Mouse (Mus musculus) cerebellum, postnatal 10 days (tissue): ENCODE results near the gene Arpc5l.

Experiments
- DNase-seq, 2 experiments: peaks; one replicate each; pipeline ENCODE4 v3.0.0; 2021; ENCODE audit warnings: mixed read lengths in 2 of 2

The Arpc5l gene

DNA sequence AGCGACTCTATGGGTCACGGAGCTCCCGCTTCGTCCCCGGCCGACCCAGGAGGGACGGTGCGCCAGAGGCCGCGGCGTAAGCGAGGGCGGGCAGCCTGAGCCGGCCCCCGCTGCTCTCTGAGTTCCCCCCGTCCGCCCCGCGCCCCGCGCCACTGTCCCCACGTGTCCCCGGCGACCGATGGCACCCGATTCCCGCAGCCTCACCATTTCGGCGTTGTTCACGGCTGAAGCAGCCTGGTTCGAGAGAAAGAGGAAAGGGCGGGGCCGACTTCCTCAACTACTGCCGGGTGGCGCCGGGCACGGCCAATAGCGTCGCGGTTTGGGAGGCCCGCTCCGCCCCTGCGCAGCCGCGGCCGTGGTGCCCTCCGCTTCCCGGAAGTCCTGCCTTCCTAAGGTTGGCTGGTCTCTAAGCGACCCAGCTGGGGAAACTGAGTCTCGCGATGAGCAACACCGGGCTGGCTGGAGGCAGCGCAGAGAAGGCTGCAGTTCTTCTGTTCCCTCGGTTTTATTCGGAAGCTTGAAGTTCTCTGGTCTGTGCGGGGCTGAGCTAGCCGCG is at the start of gene Arpc5l:
Gene Arpc5l, plus strand, starts transcription at position 469 of the 556 bp plus-strand sequence.
- peak; percentile 96 for DNase-seq

DNA sequence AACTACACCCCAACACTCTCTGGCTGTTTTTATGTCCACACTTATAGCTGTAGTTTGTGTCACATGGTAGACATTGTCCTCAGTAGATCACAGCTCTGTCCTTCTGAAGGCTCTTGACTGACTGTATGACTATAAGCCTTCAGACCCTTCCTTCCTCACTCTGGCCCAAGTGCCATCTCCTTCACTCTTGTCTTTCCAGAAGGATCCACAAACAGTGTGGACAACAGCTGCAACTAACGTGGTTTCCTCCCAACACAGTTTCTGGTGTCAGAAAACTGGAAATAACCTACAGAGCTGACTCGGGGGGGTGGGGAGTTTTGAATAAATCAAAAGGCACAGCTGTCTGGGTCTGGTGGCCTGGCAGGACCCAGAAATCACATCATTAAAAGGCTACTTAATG is 49.1 kb upstream of the Arpc5l start:
- no peak for DNase-seq

DNA sequence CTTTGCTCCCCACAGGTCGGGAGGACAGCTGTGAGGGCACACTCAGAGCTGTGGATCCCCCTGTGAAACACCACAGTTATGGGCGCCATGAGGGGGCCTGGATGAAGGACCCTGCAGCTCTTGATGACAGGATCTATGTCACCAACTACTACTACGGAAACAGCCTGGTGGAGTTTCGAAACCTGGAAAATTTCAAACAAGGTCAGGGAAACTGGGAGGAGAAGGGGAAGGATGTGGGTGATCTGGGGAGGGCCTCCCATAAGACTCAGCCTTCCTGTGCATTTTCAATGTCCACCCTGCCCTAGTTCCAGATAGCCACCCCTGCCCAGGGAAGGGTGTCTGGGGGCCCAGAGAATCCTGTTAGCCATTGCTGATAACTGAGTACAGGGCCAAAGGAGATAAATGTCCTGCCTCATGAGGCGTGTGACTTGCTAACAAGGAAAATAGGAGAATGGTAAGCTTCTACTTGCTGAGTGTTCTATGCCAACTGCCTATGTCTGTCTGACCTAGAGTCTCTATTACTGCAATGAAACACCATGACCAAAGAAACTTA is 47.4 kb upstream of the Arpc5l start:
- no peak for DNase-seq

DNA sequence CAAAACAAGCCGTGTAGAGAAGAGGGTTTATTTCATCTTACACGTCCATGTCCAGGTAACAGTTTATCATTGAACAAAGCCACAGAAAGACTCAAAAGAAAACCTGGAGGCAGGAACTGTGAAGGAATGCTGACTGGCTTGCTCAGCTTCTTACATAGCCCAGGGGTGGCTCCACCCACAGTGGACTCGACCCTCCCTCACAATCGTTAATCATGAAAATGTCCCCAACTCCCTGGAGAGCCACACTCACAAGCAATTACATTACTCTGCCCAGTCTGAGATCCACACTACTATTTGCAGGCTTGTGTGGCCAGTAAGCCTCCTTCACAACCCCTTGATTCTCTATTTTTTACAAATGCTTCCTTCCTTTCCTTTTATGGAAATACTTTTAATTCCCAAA is 41.0 kb upstream of the Arpc5l start:
- DNase-seq, result no peak

DNA sequence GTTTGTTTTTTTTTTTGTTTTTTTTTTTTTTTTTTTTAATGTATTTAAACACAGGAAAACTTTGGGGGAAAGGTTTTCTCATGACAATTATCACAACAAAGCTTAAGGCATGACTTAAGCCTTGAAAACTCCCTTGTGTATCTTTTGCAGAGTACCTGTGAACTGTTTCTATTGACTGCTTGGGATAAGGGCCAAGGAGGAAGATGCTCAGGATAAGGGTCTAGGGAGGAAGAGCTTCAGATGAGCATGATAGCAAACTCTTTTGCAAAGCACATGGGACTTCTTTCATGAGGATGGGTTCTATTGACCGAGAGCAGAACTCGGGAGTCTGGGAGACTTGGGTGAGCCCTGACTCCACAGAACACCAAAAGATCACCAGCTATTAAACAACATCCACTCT is 35.5 kb upstream of the Arpc5l start:
- DNase-seq, result no peak

DNA sequence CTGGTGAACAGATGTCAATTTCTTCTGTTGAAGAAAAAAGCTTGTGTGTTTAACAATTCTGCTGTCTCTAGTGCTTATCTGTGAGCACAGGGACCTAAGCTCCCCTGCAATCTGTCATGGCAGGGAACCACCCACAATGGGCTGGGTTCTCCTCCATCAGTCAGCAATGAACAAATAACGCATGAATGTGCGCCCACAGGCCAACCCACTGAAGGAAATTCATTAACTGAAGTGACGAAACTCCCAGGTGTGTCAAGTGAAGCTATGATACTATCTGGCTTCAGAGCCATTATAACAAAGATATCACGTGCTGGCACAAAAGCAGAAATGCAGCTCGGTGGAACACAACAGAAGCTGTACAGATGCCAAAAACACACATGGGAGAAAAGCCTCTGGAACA is 35.1 kb upstream of the Arpc5l start:
- no peak for DNase-seq

DNA sequence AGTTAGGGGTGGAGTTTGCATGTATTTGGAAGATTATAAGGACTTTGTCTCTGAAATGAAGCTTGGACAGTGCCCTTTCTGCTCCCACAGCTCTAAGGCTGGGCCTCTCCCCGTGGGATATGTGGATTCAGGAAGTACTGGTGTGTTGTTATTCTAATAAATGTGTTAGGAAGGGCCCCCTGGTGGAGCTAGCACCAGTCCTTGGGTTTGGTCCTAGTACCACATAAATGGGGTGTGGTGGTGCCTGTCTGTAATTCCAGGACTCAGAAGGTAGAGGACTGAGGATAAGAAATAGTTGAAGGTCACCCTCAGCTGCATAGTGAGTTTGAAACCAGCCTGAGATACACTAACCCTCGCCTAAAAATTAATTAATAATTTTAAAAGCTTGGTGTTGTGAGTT is 31.9 kb upstream of the Arpc5l start:
- no peak for DNase-seq

DNA sequence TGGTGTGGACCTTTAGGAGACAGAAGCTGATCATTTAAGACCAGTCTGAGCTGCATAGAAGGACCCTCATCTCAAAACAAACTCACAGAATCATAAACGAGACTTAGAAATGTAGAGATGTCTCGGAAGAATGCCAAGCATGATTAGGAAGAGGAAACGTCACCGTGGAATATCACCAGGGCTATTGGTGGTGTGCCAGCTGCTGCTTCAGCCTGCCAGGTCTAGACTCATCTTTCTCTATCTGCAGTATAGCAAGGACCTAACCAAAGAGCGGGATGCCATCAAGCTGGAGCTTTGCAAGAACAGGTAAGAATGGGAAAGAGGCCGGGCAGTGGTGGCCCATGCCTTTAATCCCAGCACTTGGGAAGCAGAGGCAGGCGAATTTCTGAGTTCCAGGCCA is 31.4 kb upstream of the Arpc5l start:
- peak in 1 of 2 experiments; percentile 44 for DNase-seq

DNA sequence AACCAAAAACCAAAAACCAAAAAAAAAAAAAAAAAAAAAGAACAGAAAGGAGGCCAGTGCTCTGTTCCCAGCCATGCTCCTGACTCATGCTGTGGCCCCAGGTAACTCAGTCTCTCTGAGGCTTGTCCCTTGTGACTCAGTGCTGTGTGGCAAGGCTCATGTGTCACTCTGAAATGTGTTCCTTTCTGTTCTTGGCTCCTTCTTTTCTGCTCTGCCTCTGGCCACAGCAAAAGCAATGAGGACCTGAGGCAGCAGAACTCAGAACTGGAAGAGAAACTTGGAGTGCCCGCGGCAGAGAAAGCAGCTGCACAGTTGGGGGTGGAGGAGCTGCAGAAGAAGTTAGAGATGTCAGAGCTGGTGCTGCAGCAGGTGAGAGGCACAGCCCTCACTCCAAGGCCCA is 31.0 kb upstream of the Arpc5l start:
- DNase-seq, result no peak

DNA sequence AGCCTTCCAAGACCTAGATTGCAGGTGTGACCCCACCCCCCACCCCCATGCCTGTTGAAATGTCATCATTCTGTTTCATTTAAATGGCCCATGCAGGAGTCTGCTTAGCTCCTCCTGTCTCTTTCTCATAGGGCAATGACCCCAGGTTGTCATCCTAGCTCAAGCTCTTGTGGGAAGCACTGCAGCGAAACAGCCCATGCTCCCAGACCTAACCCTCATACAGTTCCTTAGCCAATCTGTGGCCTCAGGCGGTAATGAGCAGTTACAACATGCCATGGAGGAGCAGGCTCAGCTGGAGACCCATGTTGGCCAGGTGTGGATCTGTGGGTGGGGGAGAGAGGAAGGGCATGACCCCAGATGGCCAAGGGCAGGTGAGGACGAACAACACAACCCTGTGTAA is 30.0 kb upstream of the Arpc5l start:
- DNase-seq, result no peak

DNA sequence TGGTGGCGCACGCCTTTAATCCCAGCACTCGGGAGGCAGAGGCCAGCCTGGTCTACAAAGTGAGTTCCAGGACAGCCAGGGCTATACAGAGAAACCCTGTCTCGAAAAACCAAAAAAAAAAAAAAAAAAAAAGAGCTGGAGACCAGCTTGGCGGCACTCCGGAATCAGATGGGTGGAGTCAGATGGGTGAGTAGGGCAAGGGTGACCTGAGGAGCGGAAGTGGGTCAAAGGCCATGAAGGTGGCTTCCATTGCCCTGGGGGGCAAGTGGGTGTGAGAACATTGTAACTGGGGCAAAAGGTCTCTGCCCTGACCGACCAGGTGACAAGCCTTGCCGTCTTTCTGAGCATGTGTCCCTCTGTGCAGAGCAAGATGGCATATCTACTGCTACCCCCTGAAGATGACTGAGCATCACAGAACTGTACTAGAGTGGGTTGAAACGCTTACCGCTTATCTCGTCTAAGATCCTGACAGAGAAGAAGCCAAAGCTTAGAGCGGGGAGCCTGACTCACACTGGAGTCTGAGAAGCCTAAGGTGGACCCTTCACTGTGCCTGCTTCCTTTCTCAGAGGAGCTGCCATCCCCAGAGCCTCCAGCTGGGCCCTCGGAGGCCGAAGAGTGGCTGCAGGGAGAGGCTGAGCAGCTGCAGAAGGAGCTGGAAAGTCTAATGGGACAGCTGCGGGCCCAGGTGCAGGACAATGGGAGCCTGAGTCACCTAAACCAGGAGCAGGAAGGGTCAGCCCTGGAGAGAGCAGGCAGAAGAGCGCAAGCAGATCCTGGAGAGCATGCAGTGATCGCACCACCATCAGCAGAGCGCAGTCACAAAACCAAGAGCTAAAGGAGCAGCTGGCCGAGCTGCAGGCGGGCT is 29.0 kb upstream of the Arpc5l start:
- DNase-seq, result no peak

DNA sequence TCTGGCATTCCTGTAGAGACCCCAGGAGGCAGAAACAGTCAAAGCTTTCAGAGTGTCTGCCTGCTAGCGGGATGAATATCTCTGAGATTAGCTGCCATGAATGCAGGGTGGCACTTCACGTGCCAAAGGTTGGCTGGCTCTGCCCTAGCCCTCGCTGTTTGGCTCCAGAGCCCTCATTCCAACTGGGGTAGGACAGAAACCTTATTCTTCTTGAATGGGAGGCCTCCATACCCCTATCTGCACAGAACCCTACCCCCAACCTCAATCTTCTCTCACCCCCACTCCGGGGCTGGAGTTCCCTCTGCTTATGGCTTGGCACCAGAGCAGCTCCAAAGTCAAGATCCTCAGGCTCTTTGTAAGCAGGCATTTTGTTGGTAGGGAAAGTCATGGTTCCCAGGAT is 27.3 kb upstream of the Arpc5l start:
- DNase-seq, result no peak

DNA sequence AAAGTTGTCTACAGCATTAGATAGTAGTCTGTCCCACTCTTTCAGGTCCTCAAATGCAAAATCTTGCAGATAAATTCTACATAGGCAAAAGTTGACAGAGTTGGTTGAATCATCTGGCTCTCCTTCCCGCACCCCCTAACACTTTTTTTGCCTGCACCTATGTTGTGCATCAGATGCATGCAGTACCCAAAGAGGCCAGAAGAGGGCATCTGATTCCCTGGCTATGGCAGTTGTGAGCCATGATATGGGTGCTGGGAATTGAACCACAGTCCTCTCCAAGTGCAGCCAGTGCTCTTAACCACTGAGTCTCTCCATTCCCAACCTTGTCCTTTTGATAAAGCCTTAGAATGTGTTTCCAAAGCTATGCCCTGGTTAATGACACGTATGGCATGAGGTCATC is 21.7 kb upstream of the Arpc5l start:
- DNase-seq, result no peak

DNA sequence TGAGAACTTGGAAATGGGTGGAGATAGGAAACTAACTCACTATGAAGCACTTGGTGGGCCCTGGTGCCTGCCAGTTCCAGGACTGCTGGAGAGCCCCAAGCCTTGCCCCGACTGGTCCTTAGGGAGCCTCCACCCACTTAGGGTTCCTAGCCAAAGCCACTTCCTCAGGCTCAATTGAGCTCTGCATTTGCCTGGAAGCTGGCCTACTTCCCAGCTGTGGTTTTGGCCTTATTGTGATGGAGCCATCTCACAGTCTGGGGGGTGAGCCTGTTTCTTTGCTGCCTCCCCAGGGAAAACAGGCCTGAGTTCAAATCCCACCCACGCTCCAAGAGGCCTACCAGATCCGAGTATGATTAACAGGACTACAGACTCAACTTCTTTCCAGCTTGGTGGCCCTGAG is 18.6 kb upstream of the Arpc5l start:
- peak in 1 of 2 experiments; percentile 37 for DNase-seq

DNA sequence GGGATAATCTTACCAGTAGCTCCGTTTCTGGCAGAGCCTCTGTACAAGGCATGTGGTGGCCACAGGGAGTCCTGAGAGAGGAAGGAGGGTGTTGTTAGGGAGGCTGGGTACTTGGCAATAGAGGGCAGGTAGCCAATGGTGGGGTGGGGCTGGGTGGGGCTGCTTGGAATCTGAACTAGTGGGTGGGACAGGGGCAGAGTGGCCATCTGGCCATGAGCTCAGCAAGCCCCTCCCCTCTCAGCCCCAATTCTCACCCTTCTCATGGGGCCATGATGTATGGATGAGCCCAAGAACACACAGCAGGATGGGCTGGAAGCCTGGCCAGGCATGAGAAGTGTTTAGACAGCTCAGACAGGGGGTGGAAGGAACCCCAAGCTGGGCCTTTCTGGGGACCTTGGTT is 17.8 kb upstream of the Arpc5l start:
- no peak for DNase-seq

DNA sequence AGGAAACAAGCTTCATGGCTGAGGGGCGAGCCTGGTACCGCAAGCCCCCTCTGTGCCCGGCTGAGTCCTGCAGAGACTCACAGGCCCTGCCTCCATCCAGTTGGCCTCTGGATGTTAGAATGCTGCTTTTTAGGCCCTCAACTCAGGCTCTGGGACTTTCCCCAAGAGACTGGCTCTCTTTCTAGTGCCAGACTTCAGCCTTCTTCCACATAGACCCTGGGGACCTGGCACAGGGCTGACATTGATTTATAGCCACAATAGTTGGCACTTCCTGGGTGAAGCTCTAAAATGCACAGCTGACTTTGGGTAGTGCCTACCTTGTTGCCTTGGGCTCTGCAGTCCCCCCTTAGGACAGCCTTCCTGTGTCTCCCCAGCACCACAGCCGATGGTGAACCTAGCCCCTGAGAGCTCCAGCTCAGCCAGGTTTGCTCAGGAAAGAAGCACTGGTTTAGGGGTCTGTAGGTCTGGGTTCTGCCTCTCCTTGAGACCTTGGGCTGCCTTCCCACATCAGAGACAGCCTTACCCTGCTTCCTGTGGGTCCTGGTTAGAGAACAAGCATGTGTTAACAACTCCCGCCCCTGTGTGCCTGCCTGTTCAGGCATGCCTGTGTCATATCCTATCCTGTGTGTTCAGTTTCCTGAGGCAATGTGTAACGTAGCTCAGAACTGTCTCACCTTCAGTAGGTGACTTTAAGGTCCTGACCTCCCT is 17.2 kb upstream of the Arpc5l start:
- DNase-seq, result no peak

DNA sequence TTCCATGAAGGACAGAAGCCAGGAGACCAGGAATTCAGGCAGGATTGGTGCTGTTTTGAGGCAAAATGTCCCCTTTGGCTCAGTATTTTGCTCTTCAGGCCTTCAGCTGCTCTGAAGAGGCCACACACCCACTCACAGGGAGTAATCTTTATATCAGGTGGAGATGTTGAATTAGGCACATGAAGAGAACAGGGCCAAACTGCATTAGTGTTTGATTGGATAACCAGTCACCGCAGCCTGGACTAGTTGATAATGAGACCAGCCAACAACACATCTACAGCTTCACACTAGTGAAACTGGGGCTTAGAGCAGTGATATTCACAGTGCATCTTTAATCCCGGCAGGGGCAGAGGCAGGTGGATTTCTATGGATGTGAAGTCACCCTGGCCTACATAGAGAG is 16.2 kb upstream of the Arpc5l start:
- DNase-seq, result no peak

DNA sequence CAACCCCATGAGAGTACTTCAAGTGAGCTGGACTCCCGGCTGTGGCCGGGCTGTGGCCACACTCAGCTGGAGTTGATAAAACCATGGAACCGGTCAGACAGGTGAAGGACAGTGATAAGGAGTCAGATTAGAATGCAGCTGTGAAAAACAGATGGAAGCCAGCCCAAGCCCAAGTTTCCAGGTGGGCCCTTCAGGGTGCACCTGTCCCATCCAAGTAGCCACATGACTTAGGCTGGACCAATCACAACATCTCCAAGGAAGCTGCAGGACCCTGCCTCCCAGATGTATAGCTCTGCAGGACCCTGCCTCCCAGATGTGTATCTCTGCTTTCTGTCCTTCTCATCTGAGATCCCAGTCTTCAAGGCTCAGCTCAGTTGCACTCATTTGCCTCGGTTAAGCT is 13.1 kb upstream of the Arpc5l start:
- DNase-seq, result no peak

DNA sequence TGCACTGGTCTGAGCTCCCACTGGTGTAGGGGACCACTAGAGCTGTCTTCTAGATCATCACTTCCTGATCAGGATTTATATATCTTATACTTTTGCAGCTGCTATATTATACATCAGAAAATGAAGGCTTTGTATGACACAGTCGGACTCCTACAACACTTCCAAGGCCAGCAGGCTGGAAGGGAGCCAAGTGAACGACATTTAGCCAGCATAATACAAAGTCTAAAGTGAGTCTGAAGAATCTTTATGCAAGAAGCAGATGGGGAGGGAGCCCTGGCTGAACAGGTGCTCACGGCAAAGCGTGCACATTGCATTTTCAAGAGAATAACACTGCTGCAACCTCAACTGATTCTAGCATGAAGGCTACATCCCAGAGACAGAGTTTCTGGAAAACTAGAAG is 12.7 kb upstream of the Arpc5l start:
- no peak for DNase-seq

DNA sequence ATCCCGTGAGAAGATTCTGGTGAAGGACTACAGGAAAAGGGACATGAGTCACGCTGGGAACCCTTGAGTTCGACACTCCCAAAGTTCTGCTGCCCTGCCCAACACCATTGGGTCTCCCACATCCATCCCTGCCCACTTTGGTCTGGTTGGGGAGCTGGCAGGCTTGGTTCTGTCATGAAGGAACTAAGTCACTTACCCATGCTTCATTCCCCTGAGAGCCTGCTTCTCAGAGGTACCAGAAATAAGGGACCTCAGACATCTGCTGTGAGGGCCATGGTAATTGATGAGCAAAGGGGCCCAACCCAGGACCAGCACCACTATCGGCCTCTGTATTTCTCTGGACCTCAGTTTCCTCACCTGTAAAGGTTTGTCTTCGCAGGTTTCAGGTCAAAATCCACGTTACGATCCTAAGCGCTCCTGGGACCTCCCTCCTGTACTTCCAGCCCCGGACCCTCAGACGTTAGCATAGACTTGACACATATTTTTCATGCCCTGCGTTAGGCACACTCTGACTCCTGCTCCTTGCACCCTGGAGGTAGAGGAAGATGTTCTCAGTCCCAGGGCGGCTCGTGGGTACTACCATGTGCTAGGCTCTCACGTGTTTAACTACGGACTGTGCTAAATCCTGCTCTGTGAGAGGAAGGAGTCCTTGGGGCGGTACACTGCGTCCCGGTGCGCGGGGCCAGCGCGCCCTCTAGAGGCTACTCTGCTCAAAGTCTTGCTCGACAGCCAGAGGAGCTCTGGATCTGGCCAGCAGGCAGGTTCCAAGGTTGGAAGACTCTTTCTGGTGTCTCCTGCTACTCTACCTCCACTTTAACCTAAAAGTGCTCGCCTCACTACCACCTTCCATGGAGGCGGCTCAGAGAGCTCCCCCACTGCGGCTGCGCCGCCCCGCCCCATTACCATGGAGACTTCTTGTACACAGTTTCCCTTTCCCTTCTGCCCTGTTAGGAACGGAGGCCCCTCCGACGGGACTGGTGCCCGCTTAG is 7.5 kb upstream of the Arpc5l start, which contains the start of gene Wdr38:
Gene Wdr38, plus strand, starts transcription at position 91 of the 989 bp plus-strand sequence.
- DNase-seq, result peak; percentile 95 to 96

DNA sequence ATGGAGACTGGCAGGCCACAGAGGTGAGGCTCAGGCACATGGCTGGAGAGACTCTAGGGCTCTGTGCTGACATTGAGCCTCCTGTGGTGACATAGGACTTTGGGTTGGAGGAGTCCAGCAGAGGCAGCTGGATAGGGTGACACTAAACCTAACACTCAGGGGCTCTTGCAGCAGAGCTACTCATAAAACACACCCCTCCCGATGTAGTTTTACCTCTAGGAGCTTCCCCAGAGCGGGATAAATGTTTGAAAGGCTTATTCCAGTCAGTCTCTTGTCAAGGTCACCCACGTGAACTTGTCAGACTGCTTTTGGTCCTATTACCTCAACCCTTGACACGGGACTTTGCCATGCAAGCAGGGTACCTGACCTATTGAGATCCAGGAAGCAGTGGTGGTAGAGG is 5.8 kb upstream of the Arpc5l start:
- no peak for DNase-seq

DNA sequence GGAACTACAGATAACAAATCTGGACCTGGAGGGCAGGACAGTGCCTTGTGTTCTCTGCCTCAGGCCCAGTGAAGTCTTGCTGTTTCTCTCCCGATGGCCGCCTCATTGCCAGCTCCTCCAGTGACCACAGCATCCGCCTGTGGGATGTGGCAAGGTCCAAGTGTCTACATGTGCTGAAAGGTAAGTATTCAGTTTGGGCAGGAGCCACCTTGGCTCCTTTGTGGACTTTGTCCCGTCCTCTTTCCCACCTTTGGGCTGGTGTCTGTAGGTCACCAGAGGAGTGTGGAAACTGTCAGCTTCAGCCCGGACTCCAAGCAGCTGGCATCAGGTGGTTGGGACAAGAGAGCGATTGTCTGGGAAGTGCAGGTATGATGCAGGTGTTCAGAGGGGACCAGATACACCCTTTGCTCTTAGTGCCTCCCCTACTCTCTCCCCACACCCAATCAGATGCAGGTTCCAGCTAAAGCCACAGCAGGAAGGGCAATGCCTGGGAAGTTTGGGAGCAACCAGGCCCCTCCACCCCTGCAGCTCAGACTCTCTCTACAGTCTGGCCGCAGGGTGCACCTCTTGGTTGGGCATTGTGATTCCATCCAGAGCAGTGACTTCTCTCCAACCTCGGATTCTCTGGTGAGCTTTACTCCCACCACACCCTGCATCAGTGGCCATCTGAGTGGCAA is 5.1 kb upstream of the Arpc5l start:
- no peak for DNase-seq
